Mouse (Mus musculus) embryo, embryonic 9.5 days (tissue): ENCODE measurements at regions not wholly inside any gene's neighbourhood (a gene's known extent, or its start where the extent isn't known, plus 50 kb on each side); places are given as distances from the start of the nearest gene placed in this dataset.
"Not testable (repeated sequence)": the region's sequence is repeated elsewhere in the genome, so short reads cannot be mapped to it uniquely, and the experiment has no call there.

ENCODE experiments used
- DNase-seq: peaks from one replicate; pipeline ENCODE4 v3.0.0-alpha.2; 2017; ENCODE audit errors: extremely low spot score

DNA sequence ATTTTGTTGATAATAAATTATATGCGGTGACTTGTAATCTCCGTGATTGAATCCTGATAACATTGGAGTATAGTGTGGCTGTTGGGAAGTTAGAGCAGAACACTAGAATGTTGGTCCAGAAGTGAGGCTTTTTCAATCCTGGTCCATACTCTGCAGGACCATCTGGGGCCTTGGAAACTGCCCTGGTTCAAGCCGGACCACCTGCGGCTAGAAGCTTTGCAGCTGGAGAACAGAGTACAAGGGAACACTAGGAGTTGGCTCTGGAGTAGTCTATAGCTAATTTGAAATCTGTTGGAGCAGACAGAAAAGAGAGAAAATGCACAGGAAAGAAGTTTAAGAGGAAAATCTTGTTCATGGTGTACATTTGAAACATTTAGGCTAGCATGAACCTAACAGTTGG lies 79.0 kb downstream of the Casp12 start:
- no peak for DNase-seq

DNA sequence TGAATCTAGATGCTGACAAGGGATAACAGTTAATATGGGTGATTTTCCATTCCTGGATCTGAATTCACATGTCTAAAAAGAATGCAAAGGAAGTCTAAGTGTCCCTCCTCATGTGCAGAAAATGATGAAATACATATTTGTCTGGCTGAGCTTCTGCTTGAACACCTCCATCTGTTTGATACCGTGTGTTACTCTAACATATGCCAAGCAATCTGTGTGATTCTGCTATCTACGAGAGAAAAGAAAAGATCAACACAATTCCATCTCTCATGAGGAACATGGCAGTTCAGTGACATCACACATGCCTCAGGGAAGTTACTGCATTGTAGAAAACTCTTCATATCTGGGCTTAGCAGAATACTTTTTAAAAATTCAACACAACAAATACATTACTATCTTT lies 103.0 kb downstream of the Casp12 start:
- no peak for DNase-seq

DNA sequence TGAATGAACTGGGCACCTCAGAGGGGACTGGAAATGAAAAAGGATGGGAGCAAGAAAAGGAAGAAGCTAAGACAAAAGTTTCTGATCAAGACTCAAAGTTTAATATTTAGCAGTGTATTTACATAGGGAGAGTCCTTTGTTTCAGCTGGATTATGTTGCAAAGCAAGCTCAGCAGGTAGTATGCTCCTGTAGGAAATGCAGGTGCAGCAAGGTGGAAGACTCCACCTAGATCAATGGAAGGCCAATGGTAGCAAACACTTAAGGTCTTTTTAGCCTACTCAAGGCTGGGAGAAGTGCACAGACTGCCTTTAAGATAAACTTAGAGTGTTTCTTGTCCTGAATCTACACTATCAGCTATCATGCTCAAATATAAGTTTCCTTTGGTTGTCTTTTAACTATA lies 111.4 kb downstream of the Casp12 start:
- DNase-seq: no peak

DNA sequence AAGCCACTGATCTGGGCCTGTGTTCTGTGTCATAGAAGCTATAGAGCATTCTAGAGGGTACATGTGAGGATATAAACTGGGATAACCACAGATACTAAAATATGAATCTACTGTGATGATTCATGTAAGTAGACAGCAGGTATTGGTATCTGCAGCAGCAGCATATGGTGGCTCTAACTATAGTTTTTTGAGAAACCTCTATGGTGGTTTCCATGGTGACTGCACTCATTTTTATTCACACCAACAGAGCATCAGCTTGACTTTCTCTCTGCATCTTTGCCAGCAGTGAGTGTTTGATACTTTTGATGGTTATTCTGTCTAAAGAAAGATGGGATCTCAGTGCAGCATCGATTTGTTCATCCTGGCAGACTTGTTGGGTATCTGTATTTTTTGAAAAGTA lies 126.8 kb downstream of the Casp12 start:
- DNase-seq: no peak

DNA sequence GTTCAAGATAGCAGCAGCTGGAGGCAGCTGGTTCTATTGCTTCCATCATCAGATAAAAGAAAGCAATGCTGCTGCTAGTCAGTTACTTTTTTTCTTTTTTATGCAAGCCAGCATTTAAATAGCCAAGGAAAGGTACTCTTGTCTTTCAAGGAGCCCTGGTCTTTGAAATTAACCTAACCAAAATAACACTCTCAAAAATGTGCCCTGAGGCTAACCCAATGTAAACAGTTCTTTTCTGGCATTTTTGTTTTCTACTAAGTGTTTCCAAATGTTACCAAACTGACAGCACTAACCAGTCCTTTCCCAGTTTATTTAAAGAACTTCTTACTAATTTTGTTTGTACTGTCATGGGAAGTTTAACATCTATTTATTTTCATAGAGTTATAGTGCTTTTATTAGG lies 129.0 kb downstream of the Casp12 start:
- no peak for DNase-seq

DNA sequence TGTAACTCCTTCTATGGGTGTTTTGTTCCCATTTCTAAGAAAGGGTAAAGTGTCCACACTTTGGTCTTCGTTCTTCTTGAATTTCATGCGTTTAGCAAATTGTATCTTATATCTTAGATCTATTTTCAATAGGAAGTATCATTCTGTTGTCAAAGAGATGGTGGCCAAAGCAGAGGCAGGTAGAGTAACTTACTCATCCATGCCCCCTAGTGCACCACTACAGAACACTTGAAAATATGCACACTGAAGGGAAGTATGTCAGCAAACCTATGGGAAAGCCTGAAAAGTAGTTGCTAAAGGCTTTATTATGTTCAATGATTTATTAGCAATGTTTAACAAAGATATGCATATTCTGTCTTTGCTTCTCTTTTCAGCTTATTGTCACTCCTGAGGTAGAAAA lies 140.0 kb downstream of the Casp12 start:
- DNase-seq: no peak

DNA sequence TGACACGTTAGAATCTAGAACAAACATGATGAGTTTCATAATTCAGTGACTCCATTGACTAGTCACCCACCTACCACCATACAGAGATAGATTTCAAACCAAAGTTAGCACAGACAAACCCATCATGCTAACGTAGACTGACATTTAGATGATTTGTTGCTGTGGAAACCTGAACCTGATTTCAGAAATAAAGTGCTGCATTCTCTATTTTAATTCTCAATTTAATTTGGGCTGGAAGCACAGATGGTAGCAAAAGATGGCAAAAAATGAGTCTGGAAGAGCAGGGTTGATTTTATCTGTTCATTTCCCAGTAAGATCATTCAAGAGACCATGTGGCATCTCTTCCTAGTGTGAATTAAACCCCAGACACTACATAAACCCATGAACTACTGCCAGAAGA lies 151.6 kb downstream of the Casp12 start:
- no peak for DNase-seq

DNA sequence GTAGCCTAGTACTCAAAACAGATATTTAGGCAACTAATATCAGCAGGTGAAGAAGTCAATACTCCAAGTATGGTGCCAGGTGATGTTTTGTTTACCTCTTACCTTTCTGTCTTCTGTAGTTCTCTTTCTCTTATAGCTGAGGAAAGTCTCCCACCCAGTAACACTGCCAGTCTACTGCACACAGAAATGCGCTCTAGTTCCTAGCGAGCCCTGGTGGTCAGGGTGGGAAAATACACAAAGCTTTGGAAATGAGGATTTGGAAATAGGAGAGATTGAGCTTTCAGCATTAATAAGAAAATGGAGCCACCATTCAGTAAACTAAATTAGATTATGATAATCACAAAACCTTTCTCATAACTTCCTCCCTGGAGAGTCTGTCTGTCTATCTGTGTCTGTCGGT lies 153.1 kb downstream of the Casp12 start:
- DNase-seq: no peak

DNA sequence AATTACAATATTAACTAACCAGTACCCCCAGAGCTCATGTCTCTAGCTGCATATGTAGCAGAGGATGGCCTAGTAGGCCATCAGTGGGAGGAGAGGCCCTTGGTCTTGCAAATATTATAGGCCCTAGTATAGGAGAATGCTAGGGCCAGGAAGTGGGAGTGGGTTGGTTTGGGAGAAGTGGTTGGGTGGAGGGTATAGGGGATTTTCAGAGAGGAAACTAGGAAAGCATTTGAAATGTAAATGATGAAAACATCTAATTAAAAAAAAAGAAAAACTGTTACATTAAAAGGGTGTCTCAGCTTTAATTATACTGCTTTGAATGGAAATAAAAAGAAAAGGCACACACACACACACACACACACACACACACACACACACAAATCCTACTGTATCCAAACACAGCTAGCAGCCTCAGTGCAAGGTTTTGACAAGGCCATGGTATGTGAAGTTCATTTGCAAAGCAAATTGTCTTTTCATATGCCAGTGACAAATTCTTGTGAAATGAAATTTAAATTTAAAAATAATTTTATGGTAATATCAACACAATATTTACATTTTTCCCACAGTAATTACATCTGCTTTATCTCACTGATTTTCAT lies 180.6 kb downstream of the Casp12 start:
- no peak for DNase-seq

DNA sequence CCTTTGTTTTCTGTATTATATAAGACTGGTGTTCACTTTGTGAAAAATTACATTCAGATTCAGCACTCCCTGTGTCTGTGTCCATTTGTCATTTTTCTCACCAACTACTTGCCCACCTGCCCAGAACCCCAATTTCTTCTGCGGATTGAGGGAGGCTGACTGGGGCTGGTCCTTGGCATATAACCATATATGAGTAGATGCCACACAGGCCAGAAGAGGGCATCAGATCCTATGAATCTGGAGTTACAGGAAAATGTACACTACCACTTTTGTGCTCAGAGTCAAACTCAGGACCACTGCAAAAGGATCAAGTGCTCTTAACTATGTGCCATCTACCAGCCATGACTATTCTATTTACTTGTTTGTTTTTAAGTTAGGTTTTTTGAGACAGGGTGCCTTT lies 197.4 kb downstream of the Casp12 start:
- no peak for DNase-seq

DNA sequence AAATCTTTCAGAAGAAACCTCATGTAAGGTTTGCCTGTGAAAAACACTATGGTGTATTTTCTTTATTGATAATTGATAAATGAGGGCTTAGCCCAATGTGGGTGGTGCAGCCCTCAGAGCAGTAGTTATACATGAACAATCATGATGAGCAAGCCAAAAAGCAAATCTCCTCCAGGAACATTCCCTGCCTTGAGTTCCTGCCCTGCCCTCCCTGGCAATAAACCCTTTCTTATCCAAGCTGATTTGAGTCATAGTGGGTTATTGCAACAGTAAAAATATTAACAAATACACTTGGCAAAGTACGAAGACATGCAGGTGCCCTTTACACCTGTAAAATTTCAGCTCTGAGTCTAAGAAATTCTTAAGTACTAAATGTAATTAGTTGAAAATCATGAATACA lies 229.8 kb downstream of the Casp12 start:
- DNase-seq: no peak

DNA sequence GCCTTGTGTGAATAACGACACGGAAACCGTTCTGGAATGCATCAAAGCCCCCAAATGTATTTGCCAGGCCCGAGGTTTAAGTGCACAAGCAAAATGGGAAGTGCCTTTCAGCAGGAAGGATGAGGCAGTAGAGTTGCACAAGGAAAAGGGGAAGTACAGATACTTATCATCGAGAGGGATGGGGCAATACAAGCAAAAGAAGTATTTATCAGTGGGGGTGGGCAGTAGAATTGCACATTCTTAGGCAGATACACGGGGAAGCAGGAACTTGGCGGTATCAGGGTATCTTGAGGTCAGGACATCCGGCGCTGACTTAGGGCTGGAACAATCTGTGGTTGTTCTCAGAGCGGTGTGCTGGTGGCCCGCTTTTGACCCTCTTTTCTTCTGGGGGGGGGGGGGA lies 232.9 kb downstream of the Casp12 start:
- not testable (repeated sequence) for DNase-seq

DNA sequence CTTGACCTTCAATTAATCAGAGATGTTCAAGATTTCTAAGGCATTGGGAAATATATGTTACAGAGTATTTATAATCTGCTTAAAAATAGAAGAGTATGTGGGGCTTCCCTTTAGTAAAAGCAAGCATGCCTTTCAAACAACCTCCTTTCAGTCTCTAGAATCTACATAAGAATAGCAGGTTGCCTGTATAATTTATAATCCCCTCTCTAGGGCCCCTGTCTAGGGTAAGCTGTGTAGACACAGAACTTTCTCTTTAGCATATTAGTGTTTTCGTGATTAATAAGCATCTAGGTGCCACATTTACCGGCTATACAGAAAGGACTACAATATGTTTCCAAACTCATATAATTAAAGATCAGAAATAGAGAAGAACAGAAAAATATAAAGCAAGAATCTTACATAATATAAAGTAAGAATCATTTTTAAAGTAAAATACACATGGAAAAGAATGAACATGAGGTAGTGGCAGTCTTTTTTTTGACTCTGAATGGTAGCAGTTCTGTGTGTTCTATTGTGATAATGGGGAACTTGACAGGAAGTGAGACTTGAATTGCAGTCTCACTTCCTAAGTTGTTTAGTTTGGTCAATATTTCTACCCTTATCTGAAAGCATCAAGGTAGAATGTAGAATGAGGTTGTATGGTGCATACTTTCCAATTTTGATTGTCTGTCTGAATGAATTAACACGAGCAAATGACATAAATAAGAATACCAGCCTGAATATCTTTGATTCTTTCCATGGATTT lies 250.8 kb downstream of the Casp12 start:
- no peak for DNase-seq

DNA sequence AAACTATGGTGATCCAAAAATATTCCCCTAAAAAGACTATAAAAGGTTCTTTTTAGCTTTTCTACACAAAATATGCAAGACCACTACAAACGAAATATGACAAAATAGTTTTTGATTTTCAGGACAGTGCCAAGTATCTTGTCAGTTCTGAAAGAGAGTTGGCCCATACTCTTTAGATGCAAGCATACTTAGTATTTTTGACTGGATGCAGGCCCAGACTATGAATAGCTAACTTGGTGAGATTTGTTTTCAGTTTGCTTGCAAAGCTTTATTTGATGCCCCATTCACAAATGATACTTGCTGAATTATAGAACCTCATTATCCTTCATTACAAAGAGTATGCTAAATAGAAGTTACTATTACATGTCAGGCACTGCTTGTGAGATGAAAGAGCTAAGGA lies 258.8 kb downstream of the Casp12 start:
- DNase-seq: no peak

DNA sequence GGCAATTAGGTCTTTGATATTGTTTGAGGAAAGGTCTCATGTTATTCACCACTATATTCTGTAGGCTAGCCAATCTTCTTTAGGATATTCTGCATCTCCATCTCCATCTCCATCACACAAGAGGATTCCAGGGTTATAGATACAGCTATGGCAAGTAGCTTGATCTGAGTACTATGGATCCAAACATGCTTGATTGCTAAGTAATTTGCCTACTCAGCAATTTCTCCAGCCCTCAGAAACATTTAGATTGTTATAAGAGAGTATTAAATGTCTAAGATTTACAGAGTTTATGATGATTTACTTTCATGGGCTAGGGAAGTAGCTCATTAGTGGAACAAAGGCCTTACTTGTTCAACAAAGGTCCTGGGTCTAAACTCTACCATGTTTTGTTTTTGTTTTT lies 259.8 kb downstream of the Casp12 start:
- no peak for DNase-seq

DNA sequence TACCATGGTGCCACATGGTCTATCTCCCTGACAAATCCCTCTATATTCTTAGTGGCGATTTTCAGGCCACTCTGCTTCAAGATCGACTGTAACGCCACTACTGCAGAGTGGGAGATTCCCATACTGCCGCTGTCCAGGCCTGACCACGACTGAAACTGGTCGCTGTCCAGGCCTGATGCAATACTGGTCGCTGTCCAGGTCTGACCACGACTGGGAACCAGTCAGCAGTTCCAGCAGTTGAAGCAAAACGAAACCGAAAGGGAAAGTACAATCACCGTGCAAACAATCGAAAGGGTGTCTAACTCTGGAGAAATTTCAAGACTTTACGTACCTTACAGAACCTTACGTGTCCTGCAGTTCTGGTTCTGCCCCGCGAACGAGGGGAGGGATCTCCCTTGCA lies 271.5 kb downstream of the Casp12 start:
- DNase-seq: no peak

DNA sequence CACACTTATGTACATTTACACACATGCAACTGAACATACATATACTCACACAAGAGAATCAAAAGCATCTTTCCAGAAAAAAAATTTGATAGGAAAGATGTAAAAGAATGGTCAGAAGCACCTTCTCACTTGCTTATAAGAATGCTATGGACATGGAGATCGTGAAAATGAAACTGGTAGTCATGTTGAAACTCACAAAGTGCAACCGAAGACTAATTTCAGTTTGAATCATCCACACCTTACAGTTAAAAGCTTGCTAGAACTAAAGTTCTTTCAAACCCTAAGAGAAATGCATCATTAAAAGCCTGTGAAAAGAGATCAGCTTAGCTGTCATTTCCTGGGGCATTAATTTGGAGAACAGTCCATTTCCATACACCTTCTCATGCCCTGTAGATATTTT lies 278.2 kb downstream of the Casp12 start:
- DNase-seq: no peak

DNA sequence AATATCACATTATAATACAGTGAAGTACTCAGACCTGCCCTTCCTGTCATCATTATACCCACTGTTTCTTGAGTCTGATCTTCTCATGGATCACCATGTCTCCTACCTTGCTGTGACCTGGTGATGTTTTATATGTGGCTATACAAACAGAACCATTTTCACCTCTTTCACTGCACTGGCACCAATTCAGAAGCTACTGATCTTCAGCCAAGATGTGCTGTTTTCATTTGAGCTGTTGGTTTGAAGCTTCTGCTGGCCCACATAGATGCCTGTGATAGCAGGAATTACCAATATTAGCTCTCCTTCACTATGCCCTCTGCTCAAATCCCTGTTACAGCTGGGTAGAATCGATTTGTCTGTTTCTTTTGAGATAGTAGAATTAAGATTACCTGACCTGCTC lies 282.3 kb downstream of the Casp12 start:
- DNase-seq: no peak

DNA sequence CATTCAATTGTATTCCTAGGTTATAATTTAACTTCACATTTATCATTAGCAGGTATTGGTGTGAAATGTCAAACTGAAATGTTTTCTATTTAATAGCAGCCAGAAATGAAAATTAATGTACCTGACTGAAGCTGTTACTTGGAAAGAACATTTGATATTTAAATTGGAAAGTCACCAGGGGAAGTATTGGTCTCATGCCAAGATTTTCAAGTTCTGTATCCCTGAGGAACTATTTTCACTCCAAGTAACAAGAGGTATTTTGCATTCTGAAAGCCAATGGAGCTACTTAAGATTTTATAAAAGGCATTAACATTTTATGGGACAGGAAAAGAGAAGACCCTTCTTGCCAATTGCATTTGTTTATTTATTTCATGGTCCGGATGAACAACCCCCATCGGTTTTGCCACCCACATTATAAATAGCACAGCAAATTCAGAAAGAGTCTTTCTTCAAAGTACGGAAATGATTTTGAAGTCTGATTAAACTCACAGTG lies 289.3 kb downstream of the Casp12 start:
- no peak for DNase-seq

DNA sequence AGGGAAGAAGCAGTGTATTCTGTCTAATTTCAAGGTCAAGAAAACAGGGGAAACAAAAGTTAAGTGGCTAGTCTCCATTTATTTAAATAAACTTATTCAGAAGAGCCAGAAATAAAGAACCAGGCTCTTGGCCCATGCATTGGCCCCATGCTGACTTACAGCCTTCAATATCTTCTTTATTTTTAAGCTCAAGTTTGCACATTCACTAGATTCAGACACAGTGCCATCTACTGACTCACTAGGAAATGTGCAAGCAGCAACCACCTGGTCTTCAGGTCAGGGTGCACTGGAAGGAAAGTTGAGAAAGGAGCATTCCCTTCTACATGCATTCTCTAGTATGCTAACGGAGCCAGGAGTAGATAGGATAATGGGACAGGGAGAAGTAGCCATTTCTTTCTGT lies 289.7 kb downstream of the Casp12 start:
- peak; percentile 4 for DNase-seq

DNA sequence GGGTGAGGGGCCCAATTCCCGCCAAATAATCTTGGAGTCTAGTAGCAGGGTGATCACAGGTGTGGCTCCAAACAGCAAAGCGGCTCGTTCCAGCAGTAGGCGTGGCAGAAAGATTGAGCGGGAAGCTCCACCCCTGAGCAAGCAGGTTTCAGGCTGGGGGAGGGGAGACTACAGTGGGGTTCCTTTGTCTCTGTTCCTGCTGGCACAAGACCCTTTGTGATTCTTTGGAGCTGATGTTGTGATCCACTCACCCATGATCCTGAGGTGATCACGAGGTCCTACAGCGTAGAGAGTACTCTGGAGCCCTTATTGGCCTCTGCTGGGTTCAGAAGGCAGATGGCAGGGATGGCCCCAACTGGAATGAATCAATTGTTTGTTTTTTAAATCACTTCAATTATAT lies 318.7 kb downstream of the Casp12 start:
- no peak for DNase-seq

DNA sequence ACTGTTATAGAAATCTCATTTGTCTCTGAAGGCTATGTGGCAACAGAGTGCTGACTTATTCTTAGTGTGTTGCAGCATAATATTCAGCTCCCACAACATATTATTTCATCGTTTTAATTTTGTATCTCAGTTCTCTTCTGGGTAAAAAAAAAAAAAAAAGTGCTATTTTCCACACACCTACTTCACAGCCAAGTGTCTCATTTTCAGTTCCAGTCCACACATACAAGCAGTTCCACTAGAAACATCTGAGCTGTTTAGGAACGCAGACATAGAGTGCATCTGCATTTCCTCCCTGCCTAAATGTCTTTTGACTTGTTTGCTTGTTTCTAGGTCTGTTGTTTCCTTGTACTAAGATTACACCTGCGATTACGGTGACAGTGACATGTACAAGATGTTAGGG lies 328.3 kb downstream of the Casp12 start:
- DNase-seq: no peak

DNA sequence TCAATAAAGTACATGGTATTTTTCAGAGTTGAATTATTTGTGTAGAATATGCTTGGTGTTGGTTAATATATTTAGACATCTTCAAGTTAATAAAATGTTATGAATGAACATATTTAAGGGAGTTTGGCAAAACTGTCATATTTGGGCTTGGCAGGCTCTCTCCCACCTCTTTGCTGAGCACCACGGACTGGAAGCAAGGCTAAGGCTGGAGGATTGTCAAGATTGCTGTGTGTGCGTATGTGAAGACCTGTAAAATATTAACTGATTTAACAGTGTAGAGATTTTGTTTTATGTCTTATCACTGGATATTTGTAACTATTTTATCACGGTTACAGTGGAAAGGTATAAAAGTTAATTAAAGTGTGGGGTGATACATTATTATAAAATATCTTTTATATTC lies 363.3 kb downstream of the Casp12 start:
- DNase-seq: no peak

DNA sequence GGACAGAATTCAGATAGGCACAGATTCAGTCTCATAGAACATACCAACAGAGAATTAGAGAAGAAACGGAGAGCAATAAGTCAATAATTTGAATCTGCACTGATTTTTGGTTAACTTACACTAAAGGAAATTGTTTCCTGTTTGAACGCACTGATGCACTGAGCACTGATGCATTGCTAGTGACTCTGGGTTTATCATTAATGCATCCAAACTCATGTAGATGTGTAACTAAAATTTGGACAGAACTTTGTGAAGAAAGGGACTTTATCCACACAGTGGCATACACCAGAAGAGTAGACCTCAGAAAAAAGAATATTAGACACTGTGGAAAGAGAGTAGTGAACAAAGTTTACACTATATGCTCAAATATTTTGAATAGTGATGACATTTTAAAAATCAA lies 364.2 kb downstream of the Casp12 start:
- no peak for DNase-seq
